Mouse (Mus musculus) left cerebral cortex, postnatal 4 days (tissue): Measurements from ENCODE around the gene Erp27. TPM values are rescaled to one million over a fixed set of nuclear protein-coding genes. Genes with fewer than 3 reads are reported as not detected.

Source experiments
- DNase-seq: peaks from one replicate; pipeline ENCODE4 v3.0.0-alpha.2; 2022
- intact Hi-C: fragments of 180-260 bp; cut with DNase I; formaldehyde crosslinking; loops from one replicate; pipeline ENCODE4 v1.15.1; 2025
- total RNA-seq, 2 experiments: library from RNA; stranded (reverse); gene quantifications; 2 replicates each; pipeline ENCODE4 v1.2.3; 2021

Erp27 gene
- total RNA-seq, 2 experiments from 2014 or later = 0.56 to 0.64 TPM

- intact Hi-C loops = no loop called here
- DNase-seq = no peak
Measured at GRCm38 (mm10) chr6:136940188-136940960, 18.4 kb upstream of the Erp27 start.

GRCm38 (mm10) chr6:136939326-136940187 is 17.6 kb upstream of the Erp27 start:
- intact Hi-C loops = no loop called here
- no peak for DNase-seq

GRCm38 (mm10) chr6:136938331-136939126 is 16.5 kb upstream of the Erp27 start:
- intact Hi-C loops = no loop called here
- DNase-seq = no peak

- no peak for DNase-seq
- intact Hi-C loops = no loop called here
Measured at GRCm38 (mm10) chr6:136937117-136937516, 15.1 kb upstream of the Erp27 start.

GRCm38 (mm10) chr6:136936361-136936760 is 14.4 kb upstream of the Erp27 start:
- DNase-seq = no peak
- intact Hi-C loops = no loop called here

- intact Hi-C loops = no loop called here
- no peak for DNase-seq
Measured at GRCm38 (mm10) chr6:136935233-136935632, 13.3 kb upstream of the Erp27 start.

GRCm38 (mm10) chr6:136934068-136934467 is 12.1 kb upstream of the Erp27 start:
- no peak for DNase-seq
- intact Hi-C loops = no loop called here

- intact Hi-C loops = no loop called here
- no peak for DNase-seq
Measured at GRCm38 (mm10) chr6:136931246-136931645, 9.3 kb upstream of the Erp27 start.

GRCm38 (mm10) chr6:136930677-136931076 is 8.7 kb upstream of the Erp27 start:
- DNase-seq = no peak
- intact Hi-C loops = no loop called here

- intact Hi-C loops = no loop called here
- DNase-seq = no peak
Measured at GRCm38 (mm10) chr6:136927626-136928025, 5.6 kb upstream of the Erp27 start.

- DNase-seq = no peak
- intact Hi-C loops = no loop called here
Measured at GRCm38 (mm10) chr6:136925049-136925448, 3.1 kb upstream of the Erp27 start.

GRCm38 (mm10) chr6:136923532-136923931 is 1.6 kb upstream of the Erp27 start, which contains the start of gene Pde6h:
Pde6h (plus strand) TSS chr6:136923832.
- no peak for DNase-seq
- intact Hi-C loops = no loop called here

- intact Hi-C loops = no loop called here
Measured at GRCm38 (mm10) chr6:136922871-136923270, 891 bp upstream of the Erp27 start.

GRCm38 (mm10) chr6:136921601-136922000 is 379 bp downstream of the Erp27 start:
- no peak for DNase-seq
- intact Hi-C loops = loop anchor here (2.0 kb wide), 1 partner anchor 61 kb away; no protein-coding TSS in a partner anchor

More at GRCm38 (mm10) chr6:136922871-136923270, 891 bp upstream of the Erp27 start:
- no peak for DNase-seq

- DNase-seq = peak; percentile 68
- intact Hi-C loops = loop anchor here (2.0 kb wide), 1 partner anchor 60 kb away; no protein-coding TSS in a partner anchor
Measured at GRCm38 (mm10) chr6:136920320-136921257, 1.4 kb downstream of the Erp27 start.

- no peak for DNase-seq
- intact Hi-C loops = loop anchor here (5.0 kb wide), 1 partner anchor 36 kb away; no protein-coding TSS in a partner anchor
Measured at GRCm38 (mm10) chr6:136917885-136918284, 4.1 kb downstream of the Erp27 start.

- intact Hi-C loops = loop anchor here (5.0 kb wide), 1 partner anchor 34 kb away; no protein-coding TSS in a partner anchor
- DNase-seq = no peak
Measured at GRCm38 (mm10) chr6:136915721-136916395, 6.1 kb downstream of the Erp27 start.

GRCm38 (mm10) chr6:136914234-136914633 is 7.7 kb downstream of the Erp27 start:
- DNase-seq = no peak

More at GRCm38 (mm10) chr6:136914234-136914633, 7.7 kb downstream of the Erp27 start:
- intact Hi-C loops = no loop called here
